Mouse (Mus musculus) ovary, postnatal 14 days (tissue): ENCODE measurements around the gene Cd209a.
"Not testable (repeated sequence)": the region's sequence is repeated elsewhere in the genome, so short reads cannot be mapped to it uniquely, and the experiment has no call there.

ENCODE experiments used
- DNase-seq: peaks from one replicate; pipeline ENCODE4 v3.0.0; 2022; ENCODE audit warnings: low spot score

Gene Cd209a

GRCm38 (mm10) chr8:3748761-3749160, at the start of gene Cd209a:
Gene Cd209a, minus strand, starts transcription at chr8:3748984.
- DNase-seq: no peak

DNA sequence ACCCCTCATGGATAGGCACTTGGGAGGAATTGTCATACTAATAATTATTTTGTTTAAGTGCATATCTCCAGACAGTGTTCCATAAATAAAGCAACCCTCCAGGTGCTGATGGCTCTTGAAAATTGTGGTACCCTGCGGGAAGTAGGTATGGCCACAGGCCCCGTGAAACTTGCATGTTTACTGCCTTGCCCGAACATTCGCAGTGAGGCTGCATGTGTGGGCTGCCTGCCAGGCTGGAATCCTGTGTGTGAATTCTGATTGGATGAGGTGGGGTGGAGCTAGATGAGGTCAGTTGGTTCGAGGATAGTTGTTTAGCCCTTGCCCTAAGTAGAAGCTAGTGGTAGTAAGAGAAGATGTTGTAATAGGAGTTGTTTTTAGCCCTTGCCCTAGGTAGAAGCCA, 19.9 kb upstream of the Cd209a start:
- DNase-seq: not testable (repeated sequence)

DNA sequence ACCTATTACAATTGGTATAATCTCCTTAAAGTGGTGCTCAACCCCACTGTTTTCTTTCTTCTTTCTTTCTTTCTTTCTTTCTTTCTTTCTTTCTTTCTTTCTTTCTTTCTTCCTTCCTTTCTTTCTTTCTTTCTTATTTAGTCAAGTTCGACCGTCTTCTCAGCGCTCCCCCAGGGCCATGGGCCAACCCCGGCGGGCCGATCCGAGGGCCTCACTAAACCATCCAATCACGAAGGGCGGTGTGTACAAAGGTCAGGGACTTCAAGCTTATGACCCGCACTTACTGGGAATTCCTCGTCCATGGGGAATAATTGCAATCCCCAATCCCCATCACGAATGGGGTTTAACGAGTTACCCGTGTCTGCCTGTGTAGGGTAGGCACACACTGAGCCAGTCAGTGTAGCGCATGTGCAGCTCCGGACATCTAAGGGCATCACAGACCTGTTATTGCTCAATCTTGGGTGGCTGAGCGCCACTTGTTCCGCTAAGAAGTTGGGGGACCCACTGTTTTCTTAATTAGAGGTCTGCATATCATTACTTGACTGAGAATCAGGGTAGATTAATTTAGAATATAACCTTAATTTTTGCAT, 5.6 kb upstream of the Cd209a start:
- DNase-seq: peak; percentile 36

GRCm38 (mm10) chr8:3736947-3737346, 11.8 kb downstream of the Cd209a start:
- DNase-seq: no peak

GRCm38 (mm10) chr8:3735599-3735998, 13.2 kb downstream of the Cd209a start:
- no peak for DNase-seq

GRCm38 (mm10) chr8:3734084-3734483, 14.7 kb downstream of the Cd209a start:
- DNase-seq: no peak

DNA sequence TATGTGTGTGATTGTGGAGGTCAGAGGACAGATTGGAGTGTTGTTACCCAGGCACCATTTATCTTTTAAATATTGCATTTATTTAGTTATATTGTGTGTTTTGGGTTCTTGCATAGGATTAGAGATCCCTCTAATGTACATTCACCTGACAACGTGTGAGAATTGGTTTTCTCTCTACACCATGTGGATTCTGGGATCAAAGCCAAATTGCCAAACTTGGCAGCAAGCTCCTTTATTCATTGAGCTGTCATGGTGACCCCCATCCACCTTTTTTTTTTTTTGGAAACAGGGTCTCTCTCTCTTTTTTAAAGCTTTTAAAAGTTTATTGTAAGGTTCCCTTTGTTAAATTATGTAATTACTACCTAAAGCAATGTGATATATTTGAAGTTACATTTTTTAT, 27.7 kb downstream of the Cd209a start:
- DNase-seq: no peak

- DNase-seq: no peak
These were observed 28.2 kb downstream of the Cd209a start, which contains the start of gene Clec4g for GRCm38 (mm10) chr8:3720551-3720950. Gene Clec4g, minus strand, starts transcription at chr8:3720651.

DNA sequence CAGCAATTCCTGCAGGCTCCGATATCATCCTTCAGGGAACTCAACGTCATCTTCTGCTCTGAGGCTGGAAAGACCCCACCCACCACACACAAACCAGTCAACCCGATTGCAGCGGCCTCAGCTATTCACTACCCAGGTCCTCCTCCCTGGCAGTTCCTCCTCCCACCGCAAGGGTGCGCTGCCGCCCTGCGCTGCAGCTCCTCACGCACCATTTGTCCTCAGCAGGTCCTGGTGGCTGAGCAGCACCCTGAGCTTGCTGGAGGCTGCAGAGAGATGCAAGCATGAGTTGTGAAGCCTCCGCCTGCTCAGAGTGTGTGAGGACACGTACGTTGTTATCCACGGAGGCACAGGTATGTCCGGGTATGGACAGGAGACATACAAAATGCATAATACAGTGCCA, 30.2 kb downstream of the Cd209a start:
- peak; percentile 51 for DNase-seq

GRCm38 (mm10) chr8:3717321-3717954, 31.3 kb downstream of the Cd209a start:
- no peak for DNase-seq

DNA sequence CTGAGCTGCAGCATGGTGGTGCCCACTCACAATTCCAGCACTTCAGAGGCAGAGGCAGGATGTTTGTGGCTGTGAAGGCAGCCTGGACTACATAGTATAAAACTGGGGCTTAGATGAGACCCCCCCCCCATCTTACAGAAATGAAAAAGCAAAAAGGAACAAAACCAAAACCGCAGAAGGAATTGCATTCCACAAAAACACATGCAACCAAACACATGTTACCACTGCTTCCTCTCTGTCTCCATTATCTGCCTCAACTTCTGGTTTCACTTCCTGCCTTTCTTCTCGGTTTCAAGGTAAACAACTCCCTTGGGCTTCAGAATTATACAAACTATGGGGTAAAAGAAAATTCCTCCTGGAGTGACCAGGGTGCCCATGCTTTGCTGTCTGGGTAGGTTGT, 37.1 kb downstream of the Cd209a start:
- no peak for DNase-seq

GRCm38 (mm10) chr8:3710312-3710711, 38.5 kb downstream of the Cd209a start:
- DNase-seq: no peak

DNA sequence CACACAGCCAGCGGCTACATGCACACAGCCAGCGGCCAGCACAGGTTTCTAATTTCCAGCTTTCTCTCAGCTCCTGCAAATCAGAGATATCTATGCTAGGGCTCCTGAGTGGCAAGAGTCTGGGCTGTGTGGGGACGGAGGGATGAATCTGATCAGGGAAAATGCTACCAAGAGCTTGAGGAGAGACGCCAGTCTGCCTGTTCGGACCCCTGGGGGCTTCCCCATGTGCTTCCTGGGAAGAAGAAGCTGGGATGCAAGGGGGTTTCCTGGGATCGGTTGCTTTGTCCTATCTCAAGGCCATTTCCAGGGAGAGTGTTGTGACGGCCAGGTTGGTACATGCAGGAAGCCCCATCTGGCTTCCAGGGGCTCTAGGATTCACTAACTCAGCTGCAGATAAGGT, 41.2 kb downstream of the Cd209a start:
- DNase-seq: no peak

- DNase-seq: no peak
These were observed 43.1 kb downstream of the Cd209a start for GRCm38 (mm10) chr8:3705711-3706110.

GRCm38 (mm10) chr8:3701491-3701890, 47.3 kb downstream of the Cd209a start:
- DNase-seq: no peak

DNA sequence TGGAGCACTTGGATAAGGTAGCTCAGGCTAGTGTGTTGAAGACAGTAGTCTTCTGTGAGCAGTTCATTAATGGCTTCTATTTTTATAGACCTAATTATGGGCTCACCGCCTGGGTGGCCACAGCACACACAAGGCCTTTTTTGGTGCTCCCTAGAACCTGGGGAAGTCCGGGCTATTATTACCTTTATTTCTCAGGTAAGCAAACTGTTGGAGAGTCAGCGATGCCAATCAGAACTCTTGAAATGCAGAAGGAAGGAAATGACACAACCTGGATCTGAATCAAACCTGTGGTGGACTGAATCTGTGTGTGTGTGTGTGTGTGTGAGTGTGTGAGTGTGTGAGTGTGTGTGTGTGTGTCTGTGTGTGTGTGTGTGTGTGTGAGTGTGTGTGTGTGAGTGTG, 54.7 kb downstream of the Cd209a start, which contains the start of gene Fcer2a:
Fcer2a (minus strand) TSS at position 55 of the 400 bp plus-strand sequence.
- DNase-seq: no peak
